Mouse (Mus musculus) kidney, embryonic 14.5 days (tissue): ENCODE measurements around the gene Gfer. TPM values are rescaled to one million over a fixed set of nuclear protein-coding genes. Genes with fewer than 3 reads are reported as not detected.
A peak's percentile ranks its signal among the peaks of the same experiment; 100 is the strongest.
"Not testable (repeated sequence)": the region's sequence is repeated elsewhere in the genome, so short reads cannot be mapped to it uniquely, and the experiment has no call there.

Experiments
- ATAC-seq: fragments of 200-750 bp; cut with Nextera tagmentation; 2 replicates; pipeline ENCODE4 v1.8.0; 2017; ENCODE audit warnings: moderate number of reproducible peaks, mild to moderate bottlenecking, moderate TSS enrichment, moderate library complexity; ENCODE audit not compliant: low FRiP score, low TSS enrichment
- H3K27ac ChIP-seq: fragments of 300-500 bp; sonication (generic); 2 replicates; pipeline ENCODE4 v1.5.1; 2014; ENCODE audit warnings: low read depth, mild to moderate bottlenecking, low read length, moderate library complexity, mixed read lengths
- H3K27me3 ChIP-seq: fragments of 300-500 bp; sonication (generic); 2 replicates; pipeline ENCODE4 v1.6.1; 2014; ENCODE audit warnings: mild to moderate bottlenecking, low read length; ENCODE audit not compliant: control insufficient read depth, insufficient read depth
- H3K36me3 ChIP-seq: fragments of 300-500 bp; sonication (generic); 2 replicates; pipeline ENCODE4 v1.6.1; 2014; ENCODE audit warnings: low read length, mixed read lengths; ENCODE audit not compliant: control insufficient read depth, insufficient read depth
- H3K4me1 ChIP-seq: fragments of 300-500 bp; sonication (generic); 2 replicates; pipeline ENCODE4 v1.6.1; 2014; ENCODE audit warnings: low read length, mixed read lengths; ENCODE audit not compliant: control insufficient read depth, insufficient read depth
- H3K4me2 ChIP-seq: fragments of 300-500 bp; sonication (generic); replicated peaks from 2 replicates; pipeline ENCODE4 v1.6.1; 2014; ENCODE audit warnings: low read depth, mild to moderate bottlenecking, low read length
- H3K4me3 ChIP-seq: fragments of 300-500 bp; sonication (generic); 2 replicates; pipeline ENCODE4 v1.5.1; 2014; ENCODE audit warnings: mild to moderate bottlenecking, low read length
- H3K9ac ChIP-seq: fragments of 300-500 bp; sonication (generic); 2 replicates; pipeline ENCODE4 v1.6.1; 2014; ENCODE audit warnings: low read depth, mild to moderate bottlenecking, low read length, moderate library complexity
- H3K9me3 ChIP-seq: fragments of 300-500 bp; sonication (generic); 2 replicates; pipeline ENCODE4 v1.6.1; 2016; ENCODE audit warnings: low read length; ENCODE audit not compliant: control insufficient read depth
- WGBS: fragments of 180-500 bp; shearing (Covaris S2); extraction: QIAGEN DNeasy Blood & Tissue Kit; methylation state at CpG from one replicate; pipeline ENCODE4 v1.1.7; 2014; 5-methylcytosine and 5-hydroxymethylcytosine counted together
- polyA plus RNA-seq: library from polyadenylated mRNA; unstranded; fragments of >200 nt; fragmentation: Nextera tagmentation; extraction: Ambion mirVana; gene quantifications from 2 replicates; pipeline ENCODE4 v1.2.1, GENCODE M21; 2014

Gfer gene
- polyA plus RNA-seq, 1 experiment from 2014 or later, result 54.4 TPM

DNA sequence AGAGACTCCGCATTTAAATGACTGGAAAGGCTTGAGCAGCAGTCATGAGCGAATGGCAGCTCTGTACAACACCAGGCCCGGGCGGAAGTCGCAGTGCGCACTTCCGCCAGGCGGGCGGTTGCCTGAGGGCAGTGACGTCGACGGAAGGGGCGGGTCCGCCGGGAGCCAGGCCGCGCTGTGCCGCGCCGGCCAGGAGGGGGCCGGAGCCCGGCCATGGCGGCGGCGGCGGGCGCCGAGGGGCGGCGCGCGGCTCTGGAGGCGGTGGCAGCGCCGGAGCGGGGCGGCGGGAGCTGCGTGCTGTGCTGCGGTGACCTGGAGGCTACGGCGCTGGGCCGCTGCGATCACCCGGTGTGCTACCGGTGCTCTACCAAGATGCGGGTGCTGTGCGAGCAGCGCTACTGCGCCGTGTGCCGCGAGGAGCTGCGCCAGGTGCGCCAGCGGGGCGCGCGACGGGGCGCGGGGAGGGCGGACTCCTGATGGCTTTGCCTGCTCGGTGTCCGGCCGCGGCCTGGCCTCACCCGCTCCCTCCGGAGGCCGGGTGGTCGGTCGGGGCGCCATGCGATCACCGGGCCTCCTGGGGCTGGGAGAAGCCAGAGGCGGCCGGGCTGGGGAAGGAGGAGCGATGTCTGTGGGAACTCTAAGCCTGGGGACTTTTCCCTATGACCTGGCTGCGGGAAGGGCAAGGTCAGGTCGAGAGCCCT is 26.3 kb downstream of the Gfer start, which contains the start of gene Zfp598:
TSS of gene Zfp598 (plus strand) at position 143 of the 701 bp plus-strand sequence.
- ATAC-seq, result peak; percentile 98
- H3K9ac ChIP-seq, result peak within 1 kb of the TSS; percentile 97
- H3K4me1 ChIP-seq, result peaks cover 26% of the 10 kb centered on the region
- no peaks in the 10 kb centered on the region for H3K27me3 ChIP-seq
- no peaks in the 10 kb centered on the region; the same call in 1 of the 2 replicates for H3K36me3 ChIP-seq
- peak within 1 kb of the TSS; percentile 84 for H3K27ac ChIP-seq
- H3K4me2 ChIP-seq, result peak within 1 kb of the TSS; percentile 87
- H3K9me3 ChIP-seq, result no peaks in the 10 kb centered on the region
- under 1% methylated on average over 77 of the region's 80 CpGs for WGBS
- peak within 1 kb of the TSS; percentile 98 for H3K4me3 ChIP-seq

DNA sequence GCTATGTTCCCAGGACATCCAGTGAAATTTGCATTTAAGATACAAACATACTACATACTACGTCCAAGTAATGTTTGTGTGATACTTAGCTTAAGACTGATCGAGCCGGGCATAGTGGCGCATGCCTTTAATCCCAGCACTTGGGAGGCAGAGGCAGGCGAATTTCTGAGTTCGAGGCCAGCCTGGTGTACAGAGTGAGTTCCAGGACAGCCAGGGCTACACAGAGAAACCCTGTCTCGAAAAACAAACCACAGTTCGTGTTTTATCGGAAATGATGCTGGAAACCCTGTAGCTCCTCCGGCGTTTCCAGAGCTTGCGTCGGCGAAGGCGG is 26.8 kb downstream of the Gfer start:
- peak overlapping the region; percentile 87 for H3K4me2 ChIP-seq
- not testable (repeated sequence) for H3K9me3 ChIP-seq, H3K36me3 ChIP-seq, H3K27me3 ChIP-seq, ATAC-seq
- WGBS, result 13% methylated on average over 15 of the region's 15 CpGs
- H3K4me3 ChIP-seq, result peak overlapping the region; percentile 98
- H3K4me1 ChIP-seq, result peaks cover 26% of the 10 kb centered on the region
- H3K27ac ChIP-seq, result peak overlapping the region; percentile 12
- peak overlapping the region; percentile 97 for H3K9ac ChIP-seq

DNA sequence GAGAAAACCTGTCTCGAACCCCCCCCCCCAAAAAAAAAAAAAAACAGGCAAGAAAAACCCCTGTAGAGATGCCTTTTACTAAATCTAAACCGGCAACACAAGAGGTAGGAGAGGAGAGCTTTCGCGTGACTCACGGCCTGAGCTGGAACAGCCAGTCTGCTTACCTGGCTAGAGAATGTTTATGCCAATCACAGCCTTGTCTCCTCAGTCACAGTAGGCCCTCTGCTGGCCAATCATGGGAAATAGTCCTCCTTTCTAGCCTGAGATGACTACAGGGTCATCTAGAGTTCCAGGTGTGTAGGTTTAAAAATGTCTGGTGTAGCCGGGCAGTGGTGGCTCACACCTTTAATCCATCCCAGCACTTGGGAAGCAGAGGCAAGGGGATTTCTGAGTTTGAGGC is 28.5 kb downstream of the Gfer start:
- WGBS, result 25% methylated on average over 6 of the region's 6 CpGs
- H3K4me2 ChIP-seq, result no peak overlapping the region
- no peak; the same call in 1 of the 2 replicates for ATAC-seq

DNA sequence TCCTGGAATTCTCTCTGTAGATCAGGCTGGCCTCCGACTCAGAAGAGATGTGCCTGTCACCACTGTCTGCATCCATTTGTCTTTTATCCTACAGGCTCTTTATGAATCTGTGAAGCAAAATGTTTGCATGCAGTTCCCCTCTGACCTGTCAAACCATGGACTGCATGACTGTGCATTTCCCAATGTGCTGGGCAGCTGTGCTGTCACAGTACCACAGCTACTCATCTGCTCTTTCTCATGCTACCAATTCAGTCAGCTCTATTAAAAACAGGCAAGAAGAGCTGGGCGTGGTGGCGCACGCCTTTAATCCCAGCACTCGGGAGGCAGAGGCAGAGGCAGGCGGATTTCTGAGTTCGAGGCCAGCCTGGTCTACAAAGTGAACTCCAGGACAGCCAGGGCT is 28.9 kb downstream of the Gfer start:
- not testable (repeated sequence) for H3K36me3 ChIP-seq, H3K4me3 ChIP-seq, H3K4me2 ChIP-seq, H3K9ac ChIP-seq, H3K27ac ChIP-seq, H3K27me3 ChIP-seq, ATAC-seq, H3K9me3 ChIP-seq
- H3K4me1 ChIP-seq, result peaks cover 22% of the 10 kb centered on the region
- 70% methylated on average over 7 of the region's 7 CpGs for WGBS

More for the DNA sequence above, 28.5 kb downstream of the Gfer start:
- peaks cover 26% of the 10 kb centered on the region for H3K4me1 ChIP-seq
- H3K4me3 ChIP-seq, result no peak overlapping the region
- H3K9me3 ChIP-seq, result no peaks in the 10 kb centered on the region
- H3K27ac ChIP-seq, result no peak overlapping the region
- no peak overlapping the region for H3K9ac ChIP-seq
- H3K36me3 ChIP-seq, result no peaks in the 10 kb centered on the region
- H3K27me3 ChIP-seq, result 0 out of 2 replicates have a peak, but pooled peaks cover 3% of the 10 kb centered on the region

DNA sequence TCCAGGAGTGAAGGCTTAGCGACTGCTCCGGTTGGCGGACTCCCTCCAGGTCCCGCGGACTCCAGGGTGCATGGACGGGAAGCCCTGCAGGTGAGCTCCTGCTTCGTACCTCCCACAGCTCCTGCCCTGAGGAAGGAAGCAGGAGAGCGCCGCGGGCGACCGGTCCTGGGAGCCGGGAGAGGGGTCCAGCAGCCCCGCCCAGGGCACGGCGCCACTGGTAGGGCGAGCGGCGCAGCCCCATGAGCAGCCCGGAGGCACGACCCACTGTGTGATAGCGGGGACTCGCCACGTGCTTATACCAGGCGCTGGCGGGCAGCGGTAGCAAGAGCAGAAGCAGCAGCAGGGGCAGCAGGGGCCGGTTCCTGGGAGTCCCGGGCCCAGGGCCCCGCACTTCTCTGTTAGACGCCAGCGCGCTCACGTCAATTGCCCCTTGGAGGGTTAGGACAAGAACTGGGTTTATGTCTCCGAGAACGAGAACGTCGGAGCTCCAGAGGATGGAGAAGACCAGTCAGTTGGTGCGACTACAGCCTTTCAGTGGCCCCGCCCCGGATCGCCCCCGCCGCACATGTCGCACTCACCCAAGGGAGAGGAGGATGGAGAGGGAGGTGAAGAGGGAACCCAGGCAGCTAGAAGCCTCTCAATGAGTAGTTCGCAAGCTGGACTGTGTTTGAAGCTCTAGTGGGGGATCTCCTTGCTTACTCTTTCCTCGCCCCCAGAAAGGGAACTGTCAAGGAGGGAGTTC is 37.8 kb downstream of the Gfer start, which contains the start of gene Npw:
TSS of gene Npw (minus strand) at position 441 of the 742 bp plus-strand sequence.
- Histone ChIP-seq H3K4me3 (peak within 1 kb of the TSS; percentile 48), H3K27me3 (peaks cover 30% of the 10 kb centered on the region), H3K27ac (no peak within 1 kb of the TSS), H3K9me3 (no peaks in the 10 kb centered on the region), H3K36me3 (no peaks in the 10 kb centered on the region), H3K4me2 (peak within 1 kb of the TSS; percentile 77), H3K9ac (peak within 1 kb of the TSS; percentile 57), H3K4me1 (no peaks in the 10 kb centered on the region)
- WGBS, result 1% methylated on average over 47 of the region's 47 CpGs
- ATAC-seq, result peak; percentile 29

DNA sequence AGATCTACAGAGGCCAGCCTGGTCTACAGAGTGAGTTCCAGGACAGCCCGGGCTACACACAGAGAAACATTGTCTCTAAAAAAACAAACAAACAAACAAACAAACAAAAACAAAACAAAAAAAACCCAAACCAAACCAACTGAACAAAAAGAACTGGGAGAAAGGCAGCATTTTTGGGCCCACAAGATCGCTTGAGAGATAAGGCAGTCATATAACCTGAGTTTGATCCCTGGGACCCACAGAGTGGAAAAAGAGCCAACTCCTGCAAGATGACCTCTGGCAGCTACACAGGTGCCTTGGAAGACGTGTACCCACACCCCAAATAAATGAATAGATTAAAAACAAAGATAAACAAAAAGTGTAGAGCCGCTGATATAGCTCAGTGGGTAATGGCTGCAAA is 41.0 kb downstream of the Gfer start:
- H3K27me3 ChIP-seq, result peaks cover 24% of the 10 kb centered on the region
- 73% methylated on average over 4 of the region's 4 CpGs for WGBS
- no peak overlapping the region for H3K4me3 ChIP-seq
- no peak overlapping the region for H3K4me2 ChIP-seq
- no peak for ATAC-seq
- no peak overlapping the region for H3K9ac ChIP-seq
- H3K36me3 ChIP-seq, result no peaks in the 10 kb centered on the region
- no peak overlapping the region for H3K27ac ChIP-seq
- H3K4me1 ChIP-seq, result peaks cover 5% of the 10 kb centered on the region; the same call in 1 of the 2 replicates
- H3K9me3 ChIP-seq, result no peaks in the 10 kb centered on the region

DNA sequence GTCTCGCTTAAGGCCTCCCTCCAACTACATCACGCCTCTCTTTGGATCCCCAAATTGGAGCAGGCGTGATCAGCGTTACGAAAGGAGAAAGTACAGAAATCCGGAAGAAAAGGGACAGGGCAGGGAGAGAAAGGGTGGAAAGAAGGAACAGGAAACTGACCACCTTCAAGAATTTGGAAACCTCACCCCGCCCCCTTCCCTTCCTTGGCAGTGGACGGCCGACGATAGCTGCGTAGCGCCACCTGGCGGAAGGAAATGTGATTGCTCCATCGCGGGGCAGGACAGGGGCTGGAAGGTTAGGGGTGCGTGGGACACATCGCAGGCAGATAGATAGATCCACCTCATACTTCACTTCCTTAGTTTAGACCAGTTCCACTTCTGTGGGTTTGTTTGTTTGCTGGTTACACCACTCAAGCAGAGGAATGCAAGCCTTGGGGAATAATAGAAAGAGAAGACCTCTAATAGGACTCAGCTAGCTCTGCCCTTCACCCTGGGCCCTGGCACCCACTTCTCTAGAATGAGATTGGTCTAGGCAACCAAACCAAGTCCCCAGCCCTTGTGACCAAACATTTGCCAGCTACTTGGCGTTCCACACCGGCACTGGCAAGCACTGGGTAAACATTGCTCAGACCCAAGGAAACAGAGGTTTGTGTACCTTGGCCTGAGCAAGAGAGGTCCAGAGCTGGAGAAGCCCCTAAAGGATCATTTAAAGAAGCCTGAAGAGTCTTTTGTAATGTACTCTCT is 41.8 kb downstream of the Gfer start:
- H3K4me1 ChIP-seq, result peaks cover 10% of the 10 kb centered on the region
- peak; percentile 66 for ATAC-seq
- H3K36me3 ChIP-seq, result no peaks in the 10 kb centered on the region
- peak overlapping the region; percentile 53 for H3K4me2 ChIP-seq
- 4% methylated on average over 19 of the region's 19 CpGs for WGBS
- peak overlapping the region; percentile 28 for H3K4me3 ChIP-seq
- H3K9ac ChIP-seq, result no peak overlapping the region
- no peak overlapping the region for H3K27ac ChIP-seq
- H3K27me3 ChIP-seq, result peaks cover 23% of the 10 kb centered on the region
- H3K9me3 ChIP-seq, result no peaks in the 10 kb centered on the region

DNA sequence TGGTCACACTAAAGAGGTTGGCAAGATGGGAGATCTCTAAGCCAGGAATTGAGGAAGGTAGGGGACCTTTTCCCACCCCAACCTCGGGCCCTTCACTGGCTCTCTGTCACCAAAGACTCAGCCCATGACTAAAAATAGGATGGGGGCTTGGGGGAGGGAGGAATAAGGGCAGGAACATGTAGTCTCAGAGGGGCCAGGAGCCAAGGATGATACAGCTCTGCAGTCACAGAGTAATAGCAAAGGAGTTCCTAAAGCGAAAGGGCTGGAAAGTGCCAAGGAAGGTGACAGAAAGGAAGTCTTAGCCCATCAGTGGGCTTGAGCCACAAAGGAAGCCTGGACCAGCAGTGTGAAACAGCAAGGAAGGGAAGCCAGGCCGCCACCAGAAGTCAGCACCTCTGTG is 44.1 kb downstream of the Gfer start:
- ATAC-seq, result no peak

More for the DNA sequence above, 44.1 kb downstream of the Gfer start:
- no peaks in the 10 kb centered on the region for H3K9me3 ChIP-seq
- H3K27ac ChIP-seq, result no peak overlapping the region
- WGBS, result 77% methylated on average over 3 of the region's 3 CpGs
- H3K4me3 ChIP-seq, result no peak overlapping the region
- peaks cover 23% of the 10 kb centered on the region for H3K4me1 ChIP-seq
- no peaks in the 10 kb centered on the region for H3K36me3 ChIP-seq
- peaks cover under 1% of the 10 kb centered on the region; the same call in 1 of the 2 replicates for H3K27me3 ChIP-seq
- no peak overlapping the region for H3K4me2 ChIP-seq
- H3K9ac ChIP-seq, result no peak overlapping the region
